Mouse (Mus musculus) heart, embryonic 11.5 days (tissue): ENCODE measurements at regions not wholly inside any gene's neighbourhood (a gene's known extent, or its start where the extent isn't known, plus 50 kb on each side); places are given as distances from the start of the nearest gene placed in this dataset.

Experiments used
- ATAC-seq: fragments of 200-750 bp; cut with Nextera tagmentation; replicated peaks from 2 replicates; pipeline ENCODE4 v1.8.0; 2017; ENCODE audit warnings: moderate library complexity; ENCODE audit not compliant: insufficient number of reproducible peaks, low FRiP score, low TSS enrichment
- H3K27ac ChIP-seq: fragments of 300-500 bp; sonication (generic); 2 replicates; pipeline ENCODE4 v1.5.1; 2014; ENCODE audit warnings: mild to moderate bottlenecking, low read depth, low read length
- H3K27me3 ChIP-seq: fragments of 300-500 bp; sonication (generic); 2 replicates; pipeline ENCODE4 v1.6.1; 2014; ENCODE audit warnings: mild to moderate bottlenecking, low read length, mixed read lengths; ENCODE audit not compliant: control insufficient read depth, insufficient read depth
- H3K36me3 ChIP-seq: fragments of 300-500 bp; sonication (generic); 2 replicates; pipeline ENCODE4 v1.6.1; 2014; ENCODE audit warnings: mild to moderate bottlenecking, low read length, moderate library complexity, mixed read lengths; ENCODE audit not compliant: control insufficient read depth, insufficient read depth
- H3K4me1 ChIP-seq: fragments of 300-500 bp; sonication (generic); 2 replicates; pipeline ENCODE4 v1.6.1; 2014; ENCODE audit warnings: low read length; ENCODE audit not compliant: control insufficient read depth, insufficient read depth
- H3K4me2 ChIP-seq: fragments of 300-500 bp; sonication (generic); 2 replicates; pipeline ENCODE4 v1.6.1; 2014; ENCODE audit warnings: mild to moderate bottlenecking, moderate library complexity
- H3K4me3 ChIP-seq: fragments of 300-500 bp; sonication (generic); 2 replicates; pipeline ENCODE4 v1.5.1; 2014; ENCODE audit warnings: low read depth, low read length
- H3K9ac ChIP-seq: fragments of 300-500 bp; sonication (generic); 2 replicates; pipeline ENCODE4 v1.6.1; 2014; ENCODE audit warnings: mild to moderate bottlenecking, low read depth, low read length, moderate library complexity
- H3K9me3 ChIP-seq: fragments of 300-500 bp; sonication (generic); replicated peaks from 2 replicates; pipeline ENCODE4 v1.6.1; 2016; ENCODE audit warnings: low read length; ENCODE audit not compliant: control insufficient read depth
- WGBS: fragments of 180-500 bp; shearing (Covaris S2); extraction: QIAGEN DNeasy Blood & Tissue Kit; methylation state at CpG from one replicate; pipeline ENCODE4 v1.1.7; 2014; ENCODE audit not compliant: insufficient replicate concordance; 5-methylcytosine and 5-hydroxymethylcytosine counted together

DNA sequence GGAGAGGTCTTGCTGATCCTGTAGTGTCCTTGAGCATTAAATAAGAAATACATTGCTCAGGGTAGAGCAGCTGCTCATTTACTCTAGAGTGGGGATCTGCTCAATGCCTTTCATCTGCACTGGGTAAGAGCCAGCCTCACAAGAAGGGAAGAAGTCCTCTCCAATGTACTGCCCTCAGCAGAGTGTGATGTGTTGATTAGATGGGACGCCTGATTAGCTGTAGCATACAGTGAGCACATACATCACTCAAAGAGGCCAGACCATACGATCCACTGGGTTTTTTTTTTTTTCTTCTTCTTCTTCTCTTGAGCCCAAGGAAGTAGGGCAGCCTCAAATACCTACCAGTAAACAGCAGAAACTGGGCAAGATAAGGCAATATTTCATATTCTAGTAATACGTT lies 140.7 kb downstream of the Ube2e3 start:
- H3K9me3 ChIP-seq, result no peaks in the 10 kb centered on the region
- no peak overlapping the region for H3K4me2 ChIP-seq
- H3K4me1 ChIP-seq, result no peaks in the 10 kb centered on the region
- ATAC-seq, result no peak
- no peaks in the 10 kb centered on the region for H3K36me3 ChIP-seq
- no peak overlapping the region for H3K4me3 ChIP-seq
- no peak overlapping the region for H3K9ac ChIP-seq
- 73% methylated on average over 3 of the region's 3 CpGs for WGBS
- no peaks in the 10 kb centered on the region for H3K27me3 ChIP-seq
- no peak overlapping the region for H3K27ac ChIP-seq

DNA sequence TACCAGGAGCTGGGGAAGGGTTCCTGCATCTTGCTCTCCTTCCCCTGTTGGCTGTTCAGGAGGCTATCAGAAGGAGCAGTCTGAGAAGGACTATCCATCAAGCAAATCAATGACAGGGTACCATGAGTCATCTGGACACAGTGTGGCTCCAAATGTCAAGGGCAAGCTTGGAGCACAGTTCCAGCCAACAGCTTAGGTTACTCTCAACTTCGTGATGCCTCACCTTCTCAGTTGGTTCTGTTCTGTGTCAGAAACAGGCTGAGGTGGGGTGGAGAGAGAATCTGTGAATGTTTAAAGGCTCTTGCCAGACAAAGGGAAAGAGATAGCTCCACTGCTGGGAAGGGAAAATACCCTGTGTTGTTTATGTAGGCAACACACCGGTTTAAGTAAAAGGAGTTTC lies 141.9 kb downstream of the Ube2e3 start:
- no peaks in the 10 kb centered on the region for H3K36me3 ChIP-seq
- ATAC-seq, result no peak
- H3K27me3 ChIP-seq, result no peaks in the 10 kb centered on the region
- no peak overlapping the region for H3K27ac ChIP-seq
- no peak overlapping the region for H3K4me2 ChIP-seq
- no peak overlapping the region for H3K9ac ChIP-seq
- no peaks in the 10 kb centered on the region for H3K9me3 ChIP-seq
- WGBS, result 39% methylated on average over 2 of the region's 2 CpGs
- H3K4me1 ChIP-seq, result no peaks in the 10 kb centered on the region
- no peak overlapping the region for H3K4me3 ChIP-seq

DNA sequence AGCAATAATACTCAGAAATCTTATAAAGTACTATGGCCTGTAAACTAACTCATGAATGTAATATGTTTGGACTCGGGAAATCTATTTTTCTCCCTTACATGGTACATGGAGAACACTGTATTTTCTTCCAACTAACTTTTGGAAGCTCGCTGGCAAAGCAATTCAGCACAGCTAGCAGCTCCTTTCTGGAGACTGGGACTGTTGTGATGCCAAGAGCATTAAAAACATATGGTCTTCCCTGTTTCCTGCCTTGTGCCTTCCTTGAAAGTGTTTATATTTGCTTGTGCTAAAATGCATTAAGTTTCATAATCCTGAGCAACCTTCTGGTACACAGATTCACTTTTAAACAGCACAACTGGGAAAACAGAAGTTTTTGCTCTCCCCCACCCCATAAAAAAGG lies 142.3 kb downstream of the Ube2e3 start:
- H3K4me2 ChIP-seq, result no peak overlapping the region
- no peak overlapping the region for H3K9ac ChIP-seq
- H3K4me1 ChIP-seq, result no peaks in the 10 kb centered on the region
- no peak for ATAC-seq
- H3K36me3 ChIP-seq, result no peaks in the 10 kb centered on the region
- no peak overlapping the region for H3K27ac ChIP-seq
- H3K9me3 ChIP-seq, result no peaks in the 10 kb centered on the region
- H3K27me3 ChIP-seq, result no peaks in the 10 kb centered on the region
- H3K4me3 ChIP-seq, result no peak overlapping the region
- 73% methylated on average over 2 of the region's 2 CpGs for WGBS

DNA sequence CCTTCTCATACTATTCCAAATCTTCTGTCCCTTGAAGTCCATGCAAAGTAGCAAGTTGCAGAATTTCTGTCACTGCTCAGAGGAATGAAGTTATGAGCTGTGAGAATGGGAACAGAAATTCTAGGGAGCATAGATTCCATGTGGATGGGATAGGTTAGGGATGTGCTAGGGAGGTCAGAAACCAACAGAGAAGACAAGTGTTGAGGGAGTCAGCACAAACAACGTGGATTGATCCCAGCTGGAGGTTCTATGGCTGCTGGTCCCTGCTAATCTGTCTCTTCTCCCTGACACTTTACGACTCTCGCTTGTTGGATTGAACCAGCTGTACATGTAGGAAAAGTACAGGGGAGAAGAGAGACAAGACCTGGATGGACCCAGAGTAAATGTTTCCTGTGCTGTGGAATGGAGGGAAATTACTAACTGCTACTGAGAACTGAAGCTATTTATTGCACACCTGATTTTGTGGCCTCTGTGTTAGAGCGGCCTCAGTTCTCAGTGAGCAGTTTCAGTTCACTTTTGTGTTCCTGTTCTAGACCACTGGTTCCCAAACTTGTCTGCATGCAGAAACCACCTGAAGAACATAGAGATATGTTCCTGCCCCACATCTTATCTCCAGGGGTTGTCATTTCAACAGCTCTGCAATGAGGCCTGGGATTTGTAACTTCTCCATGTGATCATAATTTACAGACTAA lies 151.0 kb downstream of the Ube2e3 start:
- no peak overlapping the region for H3K4me3 ChIP-seq
- WGBS, result 60% methylated on average over 4 of the region's 4 CpGs

DNA sequence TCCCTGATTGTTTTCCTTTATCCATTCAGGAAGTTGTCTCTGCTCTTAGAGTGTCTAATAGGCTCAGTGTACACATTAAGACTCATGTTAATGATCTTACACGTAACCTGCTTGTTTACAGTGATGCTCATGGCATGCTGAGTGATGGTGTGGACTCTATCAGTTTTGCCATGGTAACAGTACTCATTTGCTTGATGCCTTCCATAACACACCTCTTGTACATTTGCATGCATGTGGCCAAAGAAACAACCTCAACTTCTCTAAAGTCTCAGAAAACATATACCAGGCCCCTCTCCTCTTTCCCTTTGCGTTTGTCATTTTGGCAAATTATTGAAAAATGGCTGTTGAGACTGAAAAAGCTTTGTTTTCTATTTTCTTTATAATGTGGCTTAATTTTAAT lies 155.0 kb downstream of the Ube2e3 start:
- H3K4me1 ChIP-seq, result no peaks in the 10 kb centered on the region
- no peak for ATAC-seq
- H3K27me3 ChIP-seq, result no peaks in the 10 kb centered on the region
- H3K27ac ChIP-seq, result no peak overlapping the region
- H3K9ac ChIP-seq, result no peak overlapping the region
- H3K4me2 ChIP-seq, result no peak overlapping the region
- H3K9me3 ChIP-seq, result no peaks in the 10 kb centered on the region
- H3K4me3 ChIP-seq, result no peak overlapping the region
- 87% methylated on average over 2 of the region's 2 CpGs for WGBS
- H3K36me3 ChIP-seq, result no peaks in the 10 kb centered on the region

More for the DNA sequence above, 151.0 kb downstream of the Ube2e3 start:
- Histone ChIP-seq H3K27me3 (no peaks in the 10 kb centered on the region), H3K4me1 (no peaks in the 10 kb centered on the region), H3K27ac (no peak overlapping the region), H3K4me2 (no peak overlapping the region), H3K9ac (no peak overlapping the region), H3K9me3 (no peaks in the 10 kb centered on the region), H3K36me3 (no peaks in the 10 kb centered on the region)
- ATAC-seq, result no peak

DNA sequence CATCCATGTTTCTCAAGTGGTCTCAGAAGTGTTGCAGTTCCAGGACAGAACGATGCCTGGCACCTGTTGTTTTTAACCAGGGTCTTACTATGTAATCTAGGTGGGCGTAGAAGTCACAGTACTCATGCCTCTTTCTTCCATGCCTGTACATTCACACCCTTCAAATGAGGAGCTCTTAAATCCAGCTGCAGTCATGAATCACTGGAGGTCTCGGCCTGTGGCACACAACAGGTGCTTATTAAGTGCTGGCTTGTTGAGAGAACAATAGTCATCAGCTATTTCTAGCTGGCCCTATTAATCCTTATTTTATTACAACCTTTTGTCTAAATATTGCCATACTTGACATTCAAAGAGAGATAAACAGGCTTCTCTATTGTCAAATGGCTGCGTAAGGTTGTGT lies 157.8 kb downstream of the Ube2e3 start:
- no peak for ATAC-seq
- H3K27ac ChIP-seq, result no peak overlapping the region
- no peak overlapping the region for H3K4me2 ChIP-seq
- H3K9ac ChIP-seq, result no peak overlapping the region
- no peaks in the 10 kb centered on the region for H3K4me1 ChIP-seq
- no peaks in the 10 kb centered on the region for H3K36me3 ChIP-seq
- no peaks in the 10 kb centered on the region for H3K9me3 ChIP-seq
- no peak overlapping the region for H3K4me3 ChIP-seq
- H3K27me3 ChIP-seq, result no peaks in the 10 kb centered on the region
- WGBS, result 86% methylated on average over 4 of the region's 4 CpGs

DNA sequence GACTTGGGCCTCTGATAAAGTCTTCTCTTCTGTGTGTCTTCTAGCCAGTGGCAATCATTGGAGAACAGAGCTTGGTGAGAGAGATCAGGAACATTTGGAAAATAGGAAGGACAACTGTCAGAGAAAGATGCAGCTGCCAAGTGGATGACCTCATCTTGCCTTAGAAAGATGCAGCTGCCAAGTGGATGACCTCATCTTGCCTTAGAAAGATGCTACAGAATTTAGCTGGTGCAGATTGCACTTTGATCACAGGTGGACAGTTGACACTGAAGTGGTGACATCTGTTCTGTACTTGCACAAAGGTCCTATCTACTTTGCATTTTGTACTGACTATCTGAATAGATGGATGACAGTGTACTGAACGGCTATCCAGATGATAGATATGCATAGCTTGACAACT lies 163.1 kb downstream of the Ube2e3 start:
- Histone ChIP-seq H3K27ac (no peak overlapping the region), H3K4me1 (no peaks in the 10 kb centered on the region), H3K4me2 (no peak overlapping the region), H3K9ac (no peak overlapping the region), H3K36me3 (no peaks in the 10 kb centered on the region), H3K4me3 (no peak overlapping the region), H3K27me3 (no peaks in the 10 kb centered on the region), H3K9me3 (no peaks in the 10 kb centered on the region)
- 34% methylated on average over 1 of the region's 1 CpGs for WGBS
- no peak for ATAC-seq

DNA sequence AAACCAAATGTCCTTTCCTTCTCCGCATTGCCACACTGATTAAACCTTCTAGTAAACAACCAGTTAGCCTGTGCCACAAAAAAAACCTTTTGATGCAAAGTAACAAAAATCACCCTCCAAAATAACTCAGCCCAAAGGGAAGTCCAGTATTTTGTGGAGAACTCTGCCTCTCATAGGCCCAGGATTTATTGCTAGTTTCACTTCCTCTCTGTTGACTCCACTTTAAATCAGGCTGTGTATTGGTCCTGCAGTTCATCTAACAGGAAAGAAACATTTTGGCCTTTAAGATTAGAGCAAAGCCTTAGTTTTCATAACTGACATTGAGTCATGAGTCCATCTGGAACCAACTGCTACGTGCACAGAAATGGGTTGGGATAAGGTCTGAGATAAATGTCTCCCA lies 168.4 kb downstream of the Ube2e3 start:
- Histone ChIP-seq H3K4me3 (no peak overlapping the region), H3K36me3 (no peaks in the 10 kb centered on the region), H3K27me3 (no peaks in the 10 kb centered on the region), H3K4me1 (peaks cover 4% of the 10 kb centered on the region; the same call in 1 of the 2 replicates), H3K9ac (no peak overlapping the region), H3K4me2 (no peak overlapping the region), H3K27ac (no peak overlapping the region), H3K9me3 (no peaks in the 10 kb centered on the region)
- ATAC-seq, result no peak
- WGBS, result 64% methylated on average over 2 of the region's 2 CpGs

DNA sequence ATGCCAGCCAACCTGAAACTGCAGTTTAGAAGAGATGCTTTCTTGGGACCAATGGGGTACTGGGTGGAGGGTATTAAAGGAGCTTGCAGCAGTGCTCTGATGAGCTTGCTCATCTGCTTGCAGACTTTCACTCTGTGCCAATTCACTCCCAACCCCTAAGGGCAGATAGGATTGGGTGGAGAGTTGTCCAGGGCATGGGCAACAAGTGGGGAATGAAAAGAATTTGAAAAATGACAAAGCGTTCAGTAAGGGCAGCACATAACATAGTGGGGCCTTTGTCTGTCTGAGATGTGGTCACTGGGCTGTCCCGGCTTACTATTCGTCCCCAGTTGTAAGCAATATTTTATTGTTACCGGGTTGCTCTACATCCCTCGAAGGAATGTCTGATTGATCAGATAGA lies 170.7 kb downstream of the Ube2e3 start:
- H3K4me3 ChIP-seq, result no peak overlapping the region
- WGBS, result 63% methylated on average over 5 of the region's 5 CpGs
- peaks cover 4% of the 10 kb centered on the region; the same call in 1 of the 2 replicates for H3K4me1 ChIP-seq
- H3K27ac ChIP-seq, result no peak overlapping the region
- H3K36me3 ChIP-seq, result no peaks in the 10 kb centered on the region
- no peak overlapping the region for H3K9ac ChIP-seq
- H3K4me2 ChIP-seq, result no peak overlapping the region
- no peaks in the 10 kb centered on the region for H3K9me3 ChIP-seq
- ATAC-seq, result no peak
- H3K27me3 ChIP-seq, result no peaks in the 10 kb centered on the region
